Mouse (Mus musculus) hematopoietic stem cell, adult 5-6 weeks (primary cell): ENCODE measurements around the gene Ptpn22. TPM values are rescaled to one million over a fixed set of nuclear protein-coding genes. Genes with fewer than 3 reads are reported as not detected.

ENCODE experiments used
- ATAC-seq, 2 experiments: fragments of 125-278 bp in 1 of 2; replicated peaks in 1 of 2; 2 replicates each; pipeline ENCODE4 v1.8.0; 2016 to 2017; ENCODE audit warnings: inconsistent platforms in 2 of 2, mild to moderate bottlenecking in 2 of 2, moderate number of reproducible peaks in 2 of 2, low read depth in 1 of 2, moderate TSS enrichment in 1 of 2; ENCODE audit not compliant: low FRiP score in 2 of 2, poor library complexity in 2 of 2, severe bottlenecking in 2 of 2, insufficient read depth in 1 of 2, low TSS enrichment in 1 of 2
- total RNA-seq: library from RNA; stranded (forward); fragments of 172-1452, 232-1000 nt; gene quantifications from 2 replicates; pipeline ENCODE4 v1.2.3, GENCODE M21; 2017

Ptpn22 gene
- total RNA-seq, 1 experiment from 2014 or later: 65.8 TPM

DNA sequence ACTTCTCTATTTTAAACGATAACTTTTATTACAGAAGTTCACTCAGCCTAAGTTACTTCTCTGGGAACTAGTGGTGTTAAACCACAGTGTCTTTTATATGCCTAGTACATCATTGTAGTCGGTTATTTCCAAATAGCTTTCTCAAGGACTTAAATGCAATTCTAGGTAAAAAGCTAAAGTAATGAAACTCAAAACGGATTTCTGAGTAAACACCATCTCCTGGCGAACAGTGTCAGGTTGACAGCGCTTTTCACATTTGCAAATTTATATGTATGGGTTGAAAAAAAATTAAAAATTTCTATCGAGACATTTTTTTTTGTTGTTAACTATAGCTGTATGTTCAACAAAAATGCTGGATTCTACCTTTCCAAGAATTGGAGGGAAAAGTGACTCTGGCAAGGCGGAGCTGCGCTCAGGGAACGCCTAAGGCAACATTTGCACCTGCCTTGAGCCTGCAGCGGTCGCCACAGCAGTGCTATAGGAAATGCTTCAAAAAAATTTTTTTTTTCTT is 53.9 kb downstream of the Ptpn22 start:
- peak in 1 of 2 experiments; percentile 23; a peak in 1 of 4 replicates for ATAC-seq

DNA sequence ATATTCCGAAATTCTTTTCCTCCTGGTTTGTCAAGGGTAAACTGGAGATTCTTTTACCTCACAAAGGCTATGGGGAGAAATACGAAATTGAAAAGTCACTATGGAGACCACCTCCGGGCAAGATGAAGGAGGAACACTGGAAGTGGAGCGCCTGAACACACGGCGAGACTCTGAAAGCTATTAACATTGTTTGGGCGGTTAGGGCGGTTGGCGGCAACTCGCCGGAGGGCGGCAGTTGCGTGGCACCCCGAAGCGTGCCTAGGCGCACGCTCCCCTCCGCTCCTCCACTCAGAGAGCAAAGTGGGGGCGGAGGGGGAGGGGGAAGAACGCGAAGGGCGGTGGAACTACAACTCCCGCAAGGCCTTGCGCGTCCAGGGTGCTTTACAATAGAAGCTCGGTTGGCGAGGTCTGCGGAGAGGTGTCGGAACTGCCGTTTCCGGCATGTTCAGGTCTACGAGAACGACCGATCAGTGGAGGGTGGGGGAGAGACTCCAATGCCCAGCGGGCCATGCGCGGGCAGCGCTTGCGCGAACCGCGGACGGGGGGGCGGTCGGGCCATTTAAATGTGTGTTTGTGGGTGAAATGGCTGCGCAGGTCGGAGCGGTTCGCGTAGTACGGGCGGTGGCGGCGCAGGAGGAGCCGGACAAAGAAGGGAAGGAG is 54.5 kb downstream of the Ptpn22 start, which contains the start of gene Rsbn1:
Gene Rsbn1, plus strand, starts transcription at position 111 of the 660 bp plus-strand sequence.
- ATAC-seq: peak; percentile 96 to 97

DNA sequence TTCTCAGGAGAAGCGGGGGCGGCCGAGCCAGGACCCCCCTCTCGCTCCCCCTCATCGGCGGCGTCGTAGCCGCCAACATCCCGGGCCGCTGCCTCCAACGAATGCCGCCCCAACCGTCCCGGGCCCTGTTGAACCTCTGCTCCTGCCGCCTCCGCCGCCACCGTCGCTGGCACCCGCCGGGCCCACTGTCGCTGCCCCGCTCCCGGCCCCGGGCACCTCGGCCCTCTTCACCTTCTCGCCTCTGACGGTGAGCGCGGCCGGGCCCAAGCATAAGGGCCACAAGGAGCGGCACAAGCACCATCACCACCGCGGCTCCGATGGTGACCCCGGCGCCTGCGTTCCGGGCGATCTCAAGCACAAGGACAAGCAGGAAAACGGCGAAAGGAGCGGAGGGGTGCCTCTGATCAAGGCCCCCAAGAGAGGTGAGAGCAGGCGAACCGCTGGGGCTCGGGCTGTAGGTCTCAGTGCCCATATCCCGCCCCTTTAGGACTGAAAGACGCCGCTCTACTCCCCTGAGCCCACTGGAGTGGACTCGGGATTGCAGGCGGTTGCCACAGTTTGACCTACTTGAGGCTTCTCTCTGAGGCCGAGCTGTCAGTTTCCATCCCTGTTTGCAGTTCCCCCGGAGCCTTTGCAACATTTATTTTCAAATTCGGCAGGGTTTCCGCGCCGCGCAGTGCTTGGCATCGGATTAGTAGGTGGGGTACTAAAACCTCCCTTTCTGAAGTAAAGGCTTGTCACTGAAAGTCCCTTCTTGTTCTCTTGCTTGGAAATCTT is 55.3 kb downstream of the Ptpn22 start:
- ATAC-seq: no peak

DNA sequence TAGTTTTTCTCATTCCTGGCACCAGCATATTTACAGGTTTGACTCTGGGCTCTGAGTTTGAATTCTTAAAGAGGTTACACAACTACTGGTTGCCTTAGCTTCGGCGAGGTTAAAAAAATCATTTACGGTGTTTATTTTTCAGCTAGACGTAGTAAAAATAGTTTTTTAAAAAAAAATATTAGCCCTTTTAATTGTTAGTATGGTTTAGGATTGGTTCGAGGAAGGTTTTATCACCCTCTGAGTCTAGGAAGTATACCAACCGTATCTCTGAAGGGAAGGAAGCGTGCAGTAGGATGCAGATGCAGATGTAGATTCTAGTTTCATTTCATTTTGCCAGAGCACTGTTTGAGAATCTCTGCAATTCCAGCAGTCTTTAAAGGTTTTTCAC is 55.9 kb downstream of the Ptpn22 start:
- ATAC-seq: no peak

DNA sequence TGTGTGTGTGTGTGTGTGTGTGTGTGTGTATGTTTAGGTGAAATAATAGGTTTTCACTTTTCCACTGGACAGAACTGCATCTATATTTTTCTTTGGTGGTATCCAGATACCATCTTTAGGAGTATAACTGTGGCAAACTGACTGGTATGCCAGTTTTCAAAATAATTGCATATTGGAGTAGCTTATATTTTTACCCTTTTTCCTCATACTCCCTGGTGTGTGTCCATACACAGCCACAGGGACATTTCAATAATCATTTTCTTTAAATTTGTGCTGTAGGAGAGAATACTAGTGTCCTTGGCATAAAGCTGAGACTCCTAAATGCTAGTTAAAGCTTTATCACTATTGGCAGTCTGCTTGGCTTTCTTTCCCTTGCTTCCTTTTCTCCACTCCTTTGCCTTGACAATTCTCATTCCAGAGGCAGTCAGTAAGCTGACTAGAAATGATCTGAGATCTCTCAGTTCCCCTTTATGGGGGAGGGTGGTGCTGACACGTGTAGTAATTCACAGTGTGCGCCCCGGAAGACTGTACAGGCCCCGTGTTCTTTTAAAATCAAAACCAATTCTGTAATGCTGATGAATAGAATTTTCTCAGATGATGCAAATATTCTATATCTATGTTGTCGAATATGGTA is 56.7 kb downstream of the Ptpn22 start:
- ATAC-seq: no peak

DNA sequence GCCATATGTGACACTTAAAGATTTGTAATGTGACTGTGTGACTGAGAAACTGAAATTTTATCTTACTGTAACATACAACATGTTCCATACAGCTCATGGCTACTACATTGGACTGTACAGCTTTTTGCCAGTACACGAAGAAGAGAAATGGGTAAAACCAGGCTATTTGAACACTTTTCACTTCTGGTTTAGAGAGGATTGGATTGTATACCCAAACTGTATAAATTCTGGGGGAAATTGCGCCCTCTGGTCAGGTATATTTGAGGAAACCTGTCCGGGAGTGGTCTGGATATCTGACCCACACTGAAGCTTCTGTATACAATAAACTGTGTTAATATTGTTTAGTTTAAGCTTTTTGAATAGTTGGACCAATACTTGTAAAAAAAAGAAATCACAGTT is 57.2 kb downstream of the Ptpn22 start:
- ATAC-seq: no peak

DNA sequence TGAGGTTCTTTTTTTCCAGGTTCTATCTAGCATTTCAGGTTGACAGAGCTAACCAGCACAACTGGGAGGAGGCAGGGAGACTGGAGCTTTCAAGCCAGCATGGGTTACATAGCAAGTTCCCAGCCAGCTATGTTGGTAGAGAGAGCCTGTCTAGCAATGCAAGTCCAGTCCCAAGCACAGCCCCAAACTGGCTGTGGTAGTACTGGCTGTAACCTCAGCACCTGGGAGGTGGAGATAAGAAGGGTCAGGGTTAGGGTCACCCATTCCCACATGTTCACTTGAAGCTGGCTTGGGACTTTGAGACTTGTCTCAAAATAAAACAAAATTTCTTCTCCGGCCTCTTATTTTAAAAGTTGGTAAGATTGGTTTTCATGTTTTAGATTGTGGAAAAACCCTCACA is 60.5 kb downstream of the Ptpn22 start:
- no peak for ATAC-seq

DNA sequence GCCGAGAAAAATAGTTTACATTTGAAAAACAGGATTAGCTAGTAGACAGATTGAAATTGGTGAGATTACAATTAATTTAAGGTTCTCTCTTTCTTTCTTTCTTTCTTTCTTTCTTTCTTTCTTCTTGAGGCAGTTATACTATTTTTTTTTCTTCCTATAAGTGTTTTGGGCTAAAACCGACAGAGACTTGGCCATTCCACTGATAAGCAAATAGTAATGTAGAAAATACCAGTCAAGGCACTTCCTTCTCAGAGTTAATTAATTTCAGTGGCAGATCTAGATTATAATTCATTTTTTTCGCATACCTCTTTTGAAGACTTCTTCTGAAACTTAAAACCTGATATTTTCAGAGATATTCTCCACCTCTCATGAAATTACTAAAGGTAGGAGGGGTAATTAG is 65.7 kb downstream of the Ptpn22 start:
- no peak for ATAC-seq

DNA sequence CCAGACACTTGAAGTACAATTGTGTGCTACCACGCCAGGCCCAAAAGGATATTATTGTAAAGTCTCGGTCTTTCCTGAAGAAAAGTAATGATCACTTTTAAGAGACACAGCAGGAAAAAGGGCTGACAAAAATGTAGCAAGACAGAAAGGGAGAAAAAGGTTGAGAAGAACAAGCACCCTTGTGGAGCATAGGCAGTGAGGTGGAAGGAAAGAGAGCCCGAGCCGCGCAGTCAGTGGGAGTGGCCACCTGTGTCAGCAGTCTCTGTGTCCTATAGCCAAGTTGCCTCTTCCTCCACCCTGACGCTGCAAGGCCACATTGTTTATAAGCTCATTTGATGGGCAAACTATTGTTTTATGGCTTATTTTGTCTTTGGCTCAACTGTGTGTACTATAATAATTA is 67.9 kb downstream of the Ptpn22 start:
- peak; percentile 93 to 97 for ATAC-seq

DNA sequence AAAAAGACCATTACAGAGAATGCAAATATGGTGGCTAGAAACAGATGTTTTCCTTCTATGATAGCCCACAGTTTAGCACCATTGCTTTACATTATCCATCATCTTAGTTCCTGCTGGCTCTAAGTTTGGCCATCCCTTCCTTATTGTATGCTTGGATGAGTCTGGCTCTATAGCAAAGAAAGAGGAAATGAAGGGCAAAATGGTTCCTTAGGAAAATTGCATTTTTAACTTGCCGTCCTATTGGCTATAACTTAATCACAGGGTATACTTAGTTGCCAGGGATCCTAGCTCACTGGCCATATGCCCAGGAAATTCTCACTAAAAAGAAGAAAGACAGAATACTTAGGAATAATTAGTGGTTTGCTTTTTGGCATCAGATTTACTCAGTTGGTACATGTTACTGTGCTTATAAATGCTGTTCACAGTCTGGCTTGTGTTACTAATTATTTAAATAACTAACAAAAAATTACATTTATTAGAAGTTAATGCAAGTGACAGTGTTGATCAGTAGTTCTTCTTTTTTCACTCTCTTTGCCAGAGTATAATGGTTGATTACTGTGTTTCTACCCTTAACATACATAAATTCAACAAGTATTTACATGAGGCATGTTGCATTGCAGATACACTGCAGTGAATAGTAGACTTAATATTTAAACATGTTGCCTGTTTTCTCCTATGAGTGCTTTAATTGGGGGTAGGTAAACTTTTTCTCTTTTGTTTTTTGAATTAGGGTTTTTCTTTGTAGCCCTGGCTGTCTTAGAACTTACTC is 85.4 kb downstream of the Ptpn22 start:
- no peak for ATAC-seq

DNA sequence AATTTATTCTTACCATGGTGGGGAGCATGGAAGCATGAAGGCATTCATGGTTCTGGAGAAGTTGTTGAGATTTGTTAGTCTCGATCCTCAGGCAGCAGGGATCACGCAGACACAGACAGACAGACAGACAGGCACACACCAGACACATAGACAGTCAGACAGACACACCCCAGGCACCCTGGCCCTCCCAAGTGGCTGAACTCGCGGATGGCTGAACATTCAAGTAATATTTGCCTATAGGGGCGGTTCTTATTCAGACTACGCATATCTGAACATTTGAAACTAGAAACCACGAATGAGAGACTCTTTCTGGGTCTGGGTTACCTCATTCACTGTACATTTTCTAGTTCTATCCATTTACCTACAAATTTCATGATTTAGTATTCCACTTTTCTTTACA is 89.1 kb downstream of the Ptpn22 start:
- no peak for ATAC-seq

DNA sequence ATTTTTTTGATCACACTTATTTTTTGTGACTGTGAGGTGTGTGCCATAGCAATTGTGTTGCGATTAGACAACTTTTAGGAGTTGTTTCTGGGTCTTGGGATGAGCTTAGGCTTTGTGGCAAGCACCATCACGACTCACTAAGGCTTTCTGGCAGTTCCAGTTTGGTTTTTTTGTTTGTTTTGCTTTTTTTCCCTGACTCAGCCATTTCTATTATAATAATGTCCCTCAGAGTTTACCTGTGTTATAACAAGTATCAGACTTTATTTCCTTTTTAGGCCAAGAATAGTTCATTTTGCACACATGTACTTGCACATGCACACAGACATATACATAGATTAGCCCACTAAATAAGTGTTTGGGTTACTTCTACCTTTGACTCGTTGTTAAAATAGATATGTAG is 101.0 kb downstream of the Ptpn22 start:
- ATAC-seq: no peak

Other genes starting within 250 kb of the Ptpn22 start
- gene Atg4a-ps, start 213.7 kb upstream of the Ptpn22 start, total RNA-seq: 0.60 and 0.94 TPM in 2 replicates
- gene Olfml3, start 121.8 kb upstream of the Ptpn22 start, total RNA-seq: 0.88 and 3.1 TPM in 2 replicates
- gene Gm10964, start 120.4 kb upstream of the Ptpn22 start, total RNA-seq: not detected in 2 replicates
- gene Hipk1, start 68.2 kb upstream of the Ptpn22 start, total RNA-seq: 105 and 128 TPM in 2 replicates
- 15.2 and 17.4 TPM in 2 replicates for gene Dclre1b, start 50.4 kb upstream of the Ptpn22 start, total RNA-seq
- gene Ap4b1, start 50.3 kb upstream of the Ptpn22 start, total RNA-seq: 21.6 and 28.6 TPM in 2 replicates
- 0.94 TPM in 1 of 2 replicates, not detected in the other for gene Gm43064, start 50.2 kb upstream of the Ptpn22 start, total RNA-seq
- 0.50 TPM in 1 of 2 replicates, not detected in the other for gene Bcl2l15, start 27.2 kb upstream of the Ptpn22 start, total RNA-seq
- gene Rsbn1, start 54.3 kb downstream of the Ptpn22 start, total RNA-seq: 47.0 and 48.7 TPM in 2 replicates
- gene Phtf1, start 108.3 kb downstream of the Ptpn22 start, total RNA-seq: 39.2 and 42.7 TPM in 2 replicates